In the genomic region with DNA sequence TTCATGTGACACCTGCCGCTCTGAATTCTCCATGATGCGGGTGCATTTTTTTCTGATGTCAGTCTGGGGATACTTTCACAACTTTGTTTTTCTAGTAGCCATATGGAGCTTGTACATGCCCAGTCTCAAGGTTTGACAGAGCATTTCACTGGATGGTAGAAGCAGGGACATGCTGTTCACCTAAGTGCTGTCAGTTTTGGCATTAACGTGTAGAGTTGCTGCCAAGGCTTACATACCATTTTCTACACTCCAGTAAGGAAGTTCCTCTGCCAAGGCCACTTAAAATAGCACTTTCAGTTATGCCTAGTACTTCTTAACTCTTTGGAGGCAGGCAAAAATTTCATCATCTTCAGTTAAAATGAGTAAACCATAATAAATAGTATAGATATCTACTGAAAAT, we compare ENCODE assay signal across 10 mouse cellular contexts.
DNase-seq lines count a peak whose midpoint lies in the region; ATAC-seq lines count a peak whose summit lies in the region.
"Had no signal": no experiment of that assay in that cellular context is flagged by ENCODE, and none has a peak within 500 bp of the region (broad histone marks: within the 10 kb centered on the region; RNA-seq: fewer than 3 reads in every experiment).

No protein-coding gene starts in this region.

- H3K4me1 ChIP-seq in heart, embryonic 13.5 days, result peaks cover 4% of the 10 kb centered on the region; the same call in 1 of the 2 replicates
- no peaks in the 10 kb centered on the region for H3K4me1 ChIP-seq in liver, embryonic 11.5 days (replicated peaks; ENCODE audit: control insufficient read depth, insufficient read depth, low read length)

- WGBS in heart, embryonic 13.5 days, result 60% methylated on average over 3 of the region's 3 CpGs
- 81% methylated on average over 3 of the region's 3 CpGs for WGBS in liver, embryonic 11.5 days

- H3K4me2 ChIP-seq in heart, embryonic 13.5 days, result no peak overlapping the region
- H3K4me2 ChIP-seq in liver, embryonic 11.5 days, result no peak overlapping the region

- H3K9ac ChIP-seq in heart, embryonic 13.5 days, result no peak overlapping the region
- no peak overlapping the region for H3K9ac ChIP-seq in liver, embryonic 11.5 days (ENCODE audit: low read depth, low read length)

- peak; percentile 28 for DNase-seq in layer of hippocampus, adult 11-12 months (ENCODE audit: low spot score)
- DNase-seq in layer of hippocampus, postnatal 25 days (ENCODE audit: extremely low spot score in 1 of 2, low spot score in 1 of 2), result no peak
- DNase-seq in cerebellum, adult 9-10 months, result peak; percentile 93
- peak; percentile 53 to 71 for DNase-seq in right cerebral cortex, postnatal 10 days (ENCODE audit: low spot score in 2 of 2)
- no peak for DNase-seq in lung, adult 18-20 months
- DNase-seq in liver, embryonic 11.5 days (ENCODE audit: low spot score), result no peak
- DNase-seq: lung, postnatal 4 days had no signal

- H3K36me3 ChIP-seq in heart, embryonic 13.5 days, result no peaks in the 10 kb centered on the region
- no peaks in the 10 kb centered on the region for H3K36me3 ChIP-seq in liver, embryonic 11.5 days (ENCODE audit: control insufficient read depth, insufficient read depth, low read length)

- no peaks in the 10 kb centered on the region for H3K27me3 ChIP-seq in heart, embryonic 13.5 days (replicated peaks)
- H3K27me3 ChIP-seq in liver, embryonic 11.5 days (replicated peaks; ENCODE audit: control insufficient read depth, insufficient read depth, low read length), result no peaks in the 10 kb centered on the region

- H3K4me3 ChIP-seq in heart, embryonic 13.5 days, result no peak overlapping the region
- no peak overlapping the region for H3K4me3 ChIP-seq in liver, embryonic 11.5 days (ENCODE audit: low read depth, low read length)
- H3K4me3 ChIP-seq: erythroblast, embryonic 14.5 days had no signal

- peak overlapping the region; percentile 53 for H3K27ac ChIP-seq in heart, embryonic 13.5 days (replicated peaks)
- no peak overlapping the region for H3K27ac ChIP-seq in liver, embryonic 11.5 days (ENCODE audit: low read depth, low read length)

- no peaks in the 10 kb centered on the region for H3K9me3 ChIP-seq in heart, embryonic 13.5 days
- H3K9me3 ChIP-seq in liver, embryonic 11.5 days (ENCODE audit: control insufficient read depth, low read length), result 0 out of 2 replicates have a peak, but pooled peaks cover 2% of the 10 kb centered on the region

- ATAC-seq in heart, embryonic 13.5 days (ENCODE audit: extremely low read depth, insufficient number of reproducible peaks, low FRiP score, low TSS enrichment), result no peak; the same call in 1 of the 2 replicates
- no peak for ATAC-seq in liver, embryonic 11.5 days (replicated peaks; ENCODE audit: low FRiP score)
- ATAC-seq: inflammation-experienced regulatory T-cells, adult 6 months had no signal

Comparison
In these comparisons a context has a peak if more than half of its experiments do, and no peak if none do; other contexts are left out.
1. DNase-seq: peak in layer of hippocampus, adult 11-12 months (single experiment), cerebellum, adult 9-10 months (single experiment) and right cerebral cortex, postnatal 10 days (2 of 2); none in layer of hippocampus, postnatal 25 days (0 of 2), lung, adult 18-20 months (0 of 2) and liver, embryonic 11.5 days (single experiment).